Mouse (Mus musculus): ENCODE results near the gene Gm28042. TPM values are rescaled to one million over a fixed set of nuclear protein-coding genes. Genes with fewer than 3 reads are reported as not detected.

Gm28042 gene
- total RNA-seq, 2 experiments from 2014 or later: 0.74 to 0.93 TPM

Small RNAs within 50 kb of the gene (microRNA-seq; reads per million reads assigned to microRNA genes)
- gene Mir7665: 0 reads per million in 2 experiments

Other genes starting within 250 kb of the Gm28042 start
- 10 to 100 TPM; 13.7 to 14.4 TPM for gene Rpap1, start 240.0 kb upstream of the Gm28042 start, total RNA-seq (2021)
- gene Tyro3, start 229.8 kb upstream of the Gm28042 start, total RNA-seq (2021): 1 to 10 TPM; 5.0 to 6.6 TPM
- gene Mga, start 130.3 kb upstream of the Gm28042 start, total RNA-seq (2021): 10 to 100 TPM; 53.2 to 54.4 TPM
- gene Mapkbp1, start 54.8 kb upstream of the Gm28042 start, total RNA-seq (2021): 10 to 100 TPM; 11.8 to 12.7 TPM
- 10 to 100 TPM; 10.8 to 11.4 TPM for gene Jmjd7, start within 50 bp of the Gm28042 start, total RNA-seq (2021)
- 1 to 10 TPM; 1.7 to 1.8 TPM for gene Pla2g4b, start 5.9 kb downstream of the Gm28042 start, total RNA-seq (2021)
- 100 to 1,000 TPM; 514 to 538 TPM for gene Ehd4, start 127.1 kb downstream of the Gm28042 start, total RNA-seq (2021)
- gene Pla2g4e, start 217.8 kb downstream of the Gm28042 start, total RNA-seq (2021): 1 to 10 TPM; 1.8 to 3.2 TPM